Mouse (Mus musculus) embryonic fibroblast, embryonic 13.5 days (primary cell): Measurements from ENCODE around the gene B3galt4.
"Not testable (repeated sequence)": the region's sequence is repeated elsewhere in the genome, so short reads cannot be mapped to it uniquely, and the experiment has no call there.

Source experiments
- CTCF ChIP-seq: IDR thresholded peaks from 2 replicates; pipeline ENCODE4 v1.5.1; 2011; ENCODE audit warnings: mild to moderate bottlenecking, control low read depth, low read length, moderate library complexity, borderline replicate concordance; ENCODE audit not compliant: insufficient read depth
- POLR2A ChIP-seq: IDR thresholded peaks from 2 replicates; pipeline ENCODE4 v1.6.1; 2011; ENCODE audit warnings: low read depth, mild to moderate bottlenecking, control low read depth, low read length, moderate library complexity

DNA sequence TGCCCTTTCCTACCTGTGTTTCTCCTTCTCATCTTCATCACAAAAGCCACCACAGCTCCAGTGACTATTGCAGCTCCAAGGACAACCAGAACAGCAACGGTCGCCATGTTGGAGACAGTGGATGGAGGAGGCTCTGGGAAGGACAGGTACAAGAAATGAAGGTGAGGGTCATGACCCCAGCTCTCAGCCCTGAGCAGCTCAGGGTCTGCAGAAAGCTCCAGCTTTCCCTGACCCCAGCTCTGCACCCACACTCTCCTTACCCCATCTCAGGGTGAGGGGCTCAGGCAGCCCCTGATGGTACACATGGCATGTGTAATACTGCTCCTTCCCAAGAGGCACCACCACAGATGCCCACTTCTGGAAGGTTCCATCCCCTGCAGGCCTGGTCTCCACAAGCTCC is 45.7 kb upstream of the B3galt4 start:
- not testable (repeated sequence) for TF ChIP-seq CTCF, POLR2A
